Mouse (Mus musculus): ENCODE data around the gene Adgra3. TPM values are rescaled to one million over a fixed set of nuclear protein-coding genes. Genes with fewer than 3 reads are reported as not detected.

Adgra3 gene
- total and polyA plus RNA-seq, 3 experiments: not detected

- no peaks in the 10 kb centered on the region for H3K27me3 ChIP-seq (ENCODE audit: control insufficient read depth in 1 of 2, insufficient read depth in 2 of 2, low read length in 2 of 2)
- H3K9ac ChIP-seq (ENCODE audit: control insufficient read depth, low read depth, low read length, poor library complexity, severe bottlenecking): no peak overlapping the region
- no peak for DNase-seq (ENCODE audit: low read depth, low spot score)
- no peaks in the 10 kb centered on the region for H3K79me2 ChIP-seq (ENCODE audit: control insufficient read depth, insufficient read depth, low read length, poor library complexity)
- H3K27ac ChIP-seq (ENCODE audit: control insufficient read depth, low read depth, low read length): no peak overlapping the region
- H3K9me3 ChIP-seq (replicated peaks; ENCODE audit: insufficient read depth, low read length): no peaks in the 10 kb centered on the region
- no peak overlapping the region for H3K4me3 ChIP-seq (ENCODE audit: control insufficient read depth in 1 of 2, insufficient read depth in 1 of 2, low read depth in 2 of 2, low read length in 2 of 2)
- no peaks in the 10 kb centered on the region for H3K4me1 ChIP-seq (ENCODE audit: control insufficient read depth in 1 of 2, insufficient read depth in 2 of 2, low read length in 2 of 2)
- no peaks in the 10 kb centered on the region for H3K36me3 ChIP-seq (ENCODE audit: control insufficient read depth in 1 of 2, insufficient read depth in 2 of 2, low read length in 2 of 2)
- TF ChIP-seq MAZ (IDR thresholded peaks at IDR 0.05; ENCODE audit: low read depth, low read length) (no peak), USF2 (IDR thresholded peaks at IDR 0.05; ENCODE audit: borderline replicate concordance in 1 of 2, insufficient read depth in 1 of 2, low read depth in 1 of 2, low read length in 2 of 2) (no peak), HCFC1 (IDR thresholded peaks at IDR 0.05; ENCODE audit: low read depth, low read length) (no peak), KAT2A (conservative IDR thresholded peaks at IDR 0.05; ENCODE audit: low read depth, low read length) (no peak), TAL1 (IDR thresholded peaks at IDR 0.05; ENCODE audit: low read length) (no peak), ZC3H11A (IDR thresholded peaks at IDR 0.05; ENCODE audit: low read depth, low read length) (no peak), MYC (IDR thresholded peaks at IDR 0.05; ENCODE audit: low read depth, low read length) (no peak), TCF12 (IDR thresholded peaks at IDR 0.05; ENCODE audit: low read depth, low read length) (no peak), BHLHE40 (IDR thresholded peaks at IDR 0.05; ENCODE audit: borderline replicate concordance, low read depth, low read length) (no peak), RAD21 (IDR thresholded peaks at IDR 0.05; ENCODE audit: low read depth, low read length) (no peak), EP300 (IDR thresholded peaks at IDR 0.05; ENCODE audit: low read depth in 1 of 2, low read length in 2 of 2) (no peak), TBP (IDR thresholded peaks at IDR 0.05; ENCODE audit: low read depth, low read length) (no peak), RCOR1 (IDR thresholded peaks at IDR 0.05; ENCODE audit: low read depth, low read length) (no peak), ELF1 (IDR thresholded peaks at IDR 0.05; ENCODE audit: low read depth, low read length) (no peak)
These were observed 15.1 kb downstream of the Adgra3 start for GRCm38 (mm10) chr5:50043677-50044076.

- no peaks in the 10 kb centered on the region for H3K36me3 ChIP-seq (ENCODE audit: control insufficient read depth in 1 of 2, insufficient read depth in 2 of 2, low read length in 2 of 2)
- H3K9ac ChIP-seq (ENCODE audit: control insufficient read depth, low read depth, low read length, poor library complexity, severe bottlenecking): no peak overlapping the region
- no peak for DNase-seq (ENCODE audit: low read depth, low spot score)
- no peaks in the 10 kb centered on the region for H3K27me3 ChIP-seq (ENCODE audit: control insufficient read depth in 1 of 2, insufficient read depth in 2 of 2, low read length in 2 of 2)
- no peaks in the 10 kb centered on the region for H3K4me1 ChIP-seq (ENCODE audit: control insufficient read depth in 1 of 2, insufficient read depth in 2 of 2, low read length in 2 of 2)
- no peak for TF ChIP-seq NRF1 (IDR thresholded peaks at IDR 0.05; ENCODE audit: insufficient read depth, low read depth, low read length, poor library complexity, severe bottlenecking)
- TF ChIP-seq GATA1 (IDR thresholded peaks at IDR 0.05; ENCODE audit: low read depth, low read length): no peak
- TF ChIP-seq MYC (IDR thresholded peaks at IDR 0.05; ENCODE audit: low read depth, low read length): no peak
- no peak for TF ChIP-seq ZKSCAN1 (IDR thresholded peaks at IDR 0.05; ENCODE audit: low read depth, low read length)
- no peak for TF ChIP-seq POLR2AphosphoS5 (IDR thresholded peaks at IDR 0.05; ENCODE audit: borderline replicate concordance, low read depth, low read length)
- H3K27ac ChIP-seq (ENCODE audit: control insufficient read depth, low read depth, low read length): no peak overlapping the region
- no peak overlapping the region for H3K4me3 ChIP-seq (ENCODE audit: control insufficient read depth in 1 of 2, insufficient read depth in 1 of 2, low read depth in 2 of 2, low read length in 2 of 2)
- H3K79me2 ChIP-seq (ENCODE audit: control insufficient read depth, insufficient read depth, low read length, poor library complexity): no peaks in the 10 kb centered on the region
- no peaks in the 10 kb centered on the region for H3K9me3 ChIP-seq (replicated peaks; ENCODE audit: insufficient read depth, low read length)
These were observed 16.4 kb downstream of the Adgra3 start for GRCm38 (mm10) chr5:50042274-50042943.

All from MEL (cell line).